Mouse (Mus musculus) CH12.LX (cell line): ENCODE data around the gene Hnrnpll.

Experiments used
- CHD1 ChIP-seq: IDR thresholded peaks from 2 replicates; pipeline ENCODE4 v1.6.1; 2012; ENCODE audit warnings: low read depth, low read length, improper control_type of control experiment, inconsistent platforms
- CTCF ChIP-seq, 2 experiments: IDR thresholded peaks in 1 of 2; conservative IDR thresholded peaks in 1 of 2; 2 replicates each; pipeline ENCODE4 v1.5.1; 2011 to 2012; ENCODE audit warnings: low read depth in 2 of 2, low read length in 2 of 2, improper control_type of control experiment in 1 of 2, inconsistent platforms in 1 of 2, mild to moderate bottlenecking in 1 of 2, moderate library complexity in 1 of 2
- ELF1 ChIP-seq: IDR thresholded peaks from 2 replicates; pipeline ENCODE4 v1.6.1; 2014; ENCODE audit warnings: low read depth, mild to moderate bottlenecking, inconsistent platforms, low read length, improper control_type of control experiment
- IRF4 ChIP-seq: IDR thresholded peaks from 2 replicates; pipeline ENCODE4 v1.6.1; 2014; ENCODE audit warnings: low read depth, mild to moderate bottlenecking, inconsistent platforms, low read length, improper control_type of control experiment
- MEF2A ChIP-seq: IDR thresholded peaks from 2 replicates; pipeline ENCODE4 v1.6.1; 2014; ENCODE audit warnings: low read depth, mild to moderate bottlenecking, inconsistent platforms, low read length, improper control_type of control experiment, borderline replicate concordance
- POLR2A ChIP-seq: IDR thresholded peaks from 2 replicates; pipeline ENCODE4 v1.6.1; 2011; ENCODE audit warnings: low read depth, mild to moderate bottlenecking, improper control_type of control experiment, low read length
- ZKSCAN1 ChIP-seq: IDR thresholded peaks from 2 replicates; pipeline ENCODE4 v1.6.1; 2012; ENCODE audit warnings: low read depth, inconsistent platforms, low read length, improper control_type of control experiment, borderline replicate concordance

- TF ChIP-seq ELF1: peak; percentile 35; the same call in 1 of the 2 replicates
- TF ChIP-seq MEF2A: 0 out of 2 replicates have a peak, but pooled peaks have one; percentile 29
- TF ChIP-seq POLR2A: no peak
- TF ChIP-seq CTCF (conservative IDR thresholded peaks at IDR 0.05 in 1 of 2, IDR thresholded peaks at IDR 0.05 in 1 of 2; ENCODE audit: low read depth in 2 of 2, low read length in 2 of 2): no peak
- TF ChIP-seq ZKSCAN1: no peak
- TF ChIP-seq IRF4: no peak; the same call in 1 of the 2 replicates
- TF ChIP-seq CHD1: peak; percentile 98
Observed at GRCm38 (mm10) chr17:79980421-79981120, 81.6 kb downstream of the Hnrnpll start.
